Comparison of ENCODE assay signal across 9 mouse cellular contexts in genomic region chr12:100724182-100724581, GRCm38 (mm10). TPM values are rescaled to one million over a fixed set of nuclear protein-coding genes. Genes with fewer than 3 reads are reported as not detected.
DNase-seq lines count a peak whose midpoint lies in the region; ATAC-seq and TF ChIP-seq lines count a peak whose summit lies in the region.
"Had no signal": no experiment of that assay in that cellular context is flagged by ENCODE, and none has a peak within 500 bp of the region (broad histone marks: within the 10 kb centered on the region; RNA-seq: fewer than 3 reads in every experiment).

No protein-coding gene starts in this region.

- H3K9me3 ChIP-seq in CH12.LX (replicated peaks; ENCODE audit: low read length): peaks cover 3% of the 10 kb centered on the region
- no peaks in the 10 kb centered on the region for H3K9me3 ChIP-seq in forebrain, embryonic 16.5 days (ENCODE audit: control insufficient read depth, low read length)
- no peaks in the 10 kb centered on the region for H3K9me3 ChIP-seq in liver, embryonic 16.5 days (replicated peaks; ENCODE audit: control insufficient read depth, low read length)

- DNase-seq in heart, adult 2 months: no peak
- DNase-seq in heart, adult 11 months: no peak
- DNase-seq in CH12.LX (ENCODE audit: extremely low read depth): peak; percentile 11
- DNase-seq in cerebellum, adult 8-10 months: no peak
- no peak for DNase-seq in thymus, postnatal 14 days

- no peak for TF ChIP-seq CTCF in heart, adult 2 months (IDR thresholded peaks at IDR 0.05)
- no peak for TF ChIP-seq CTCF in CH12.LX (conservative IDR thresholded peaks at IDR 0.05 in 1 of 2, IDR thresholded peaks at IDR 0.05 in 1 of 2; ENCODE audit: low read depth in 2 of 2, low read length in 2 of 2)

- dilution Hi-C loops in CH12.LX (cut with MboI; ENCODE audit: extremely low pct_ligation_motif_present, extremely low pct_unique_long_range_greater_than_20kb, low sequenced_read_pairs): no loop called here

- H3K9ac ChIP-seq in heart, adult 2 months (ENCODE audit: low read depth, low read length): peak overlapping the region; percentile 88
- peak overlapping the region; percentile 88 for H3K9ac ChIP-seq in CH12.LX (ENCODE audit: insufficient read depth, low read depth)
- H3K9ac ChIP-seq in forebrain, embryonic 16.5 days (replicated peaks; ENCODE audit: low read depth, low read length): peak overlapping the region; percentile 82
- peak overlapping the region; percentile 85 for H3K9ac ChIP-seq in liver, embryonic 16.5 days (ENCODE audit: low read depth, low read length)

- peak overlapping the region; percentile 37 for H3K4me2 ChIP-seq in CH12.LX (ENCODE audit: insufficient read depth, low read depth, poor library complexity, severe bottlenecking)
- peak overlapping the region; percentile 90 for H3K4me2 ChIP-seq in forebrain, embryonic 16.5 days (ENCODE audit: low read length)
- peak overlapping the region; percentile 95 for H3K4me2 ChIP-seq in liver, embryonic 16.5 days (ENCODE audit: low read depth, low read length)

- H3K27ac ChIP-seq in heart, adult 2 months: peak overlapping the region; percentile 93
- H3K27ac ChIP-seq in CH12.LX (ENCODE audit: insufficient read depth, low read depth): no peak overlapping the region
- peak overlapping the region; percentile 96 for H3K27ac ChIP-seq in forebrain, embryonic 16.5 days (ENCODE audit: low read length)
- H3K27ac ChIP-seq in liver, embryonic 16.5 days (ENCODE audit: low read length): peak overlapping the region; percentile 99

- intact Hi-C loops in heart, adult 2 months (cut with DNase I): loop anchor here (1.0 to 10.0 kb wide), 4 partner anchors 55 to 201 kb away; partner anchors contain the start of gene Dglucy

- TF ChIP-seq RAD21 in CH12.LX (IDR thresholded peaks at IDR 0.05; ENCODE audit: low read depth, low read length): no peak

- no peak for ATAC-seq in forebrain, embryonic 16.5 days
- ATAC-seq in liver, embryonic 16.5 days (ENCODE audit: low read depth): no peak
- no peak for ATAC-seq in megakaryocyte-erythroid progenitor cell, adult 5-6 weeks (replicated peaks; ENCODE audit: low FRiP score, low TSS enrichment, poor library complexity, severe bottlenecking)

- H3K4me3 ChIP-seq in heart, adult 2 months: peak overlapping the region; percentile 69
- peak overlapping the region; percentile 76 to 94 (median 83) for H3K4me3 ChIP-seq in CH12.LX (replicated peaks in 1 of 3; ENCODE audit: low read depth in 2 of 3, low read length in 2 of 3, poor library complexity in 1 of 3)
- peak overlapping the region; percentile 83 for H3K4me3 ChIP-seq in forebrain, embryonic 16.5 days (replicated peaks; ENCODE audit: low read length)
- H3K4me3 ChIP-seq in liver, embryonic 16.5 days (ENCODE audit: low read depth, low read length): peak overlapping the region; percentile 85

- H3K36me3 ChIP-seq in heart, adult 2 months (ENCODE audit: control insufficient read depth, insufficient read depth, low read length): no peaks in the 10 kb centered on the region
- peaks cover 0 to 5% of the 10 kb centered on the region in 2 experiments for H3K36me3 ChIP-seq in CH12.LX (replicated peaks in 1 of 2; ENCODE audit: control insufficient read depth in 1 of 2, insufficient read depth in 1 of 2, low read length in 1 of 2)
- no peaks in the 10 kb centered on the region for H3K36me3 ChIP-seq in forebrain, embryonic 16.5 days (ENCODE audit: control insufficient read depth, insufficient read depth)
- H3K36me3 ChIP-seq in liver, embryonic 16.5 days (ENCODE audit: control insufficient read depth, insufficient read depth): no peaks in the 10 kb centered on the region

- H3K27me3 ChIP-seq in heart, adult 2 months (ENCODE audit: control insufficient read depth, insufficient read depth, low read length): no peaks in the 10 kb centered on the region
- H3K27me3 ChIP-seq in CH12.LX (replicated peaks): no peaks in the 10 kb centered on the region
- H3K27me3 ChIP-seq in forebrain, embryonic 16.5 days (replicated peaks; ENCODE audit: control insufficient read depth, insufficient read depth, low read length): no peaks in the 10 kb centered on the region
- no peaks in the 10 kb centered on the region for H3K27me3 ChIP-seq in liver, embryonic 16.5 days (ENCODE audit: control insufficient read depth, insufficient read depth, low read depth, low read length)
- H3K27me3 ChIP-seq: Patski had no signal

- WGBS in heart, adult 2 months: 0% methylated on average over 8 of the region's 8 CpGs
- under 1% methylated on average over 8 of the region's 8 CpGs for WGBS in forebrain, embryonic 16.5 days
- 2% methylated on average over 8 of the region's 8 CpGs for WGBS in liver, embryonic 16.5 days (ENCODE audit: insufficient replicate concordance)

- peaks cover 3% of the 10 kb centered on the region for H3K4me1 ChIP-seq in heart, adult 2 months (ENCODE audit: control insufficient read depth, insufficient read depth, low read length)
- H3K4me1 ChIP-seq in CH12.LX (ENCODE audit: control insufficient read depth in 1 of 2, insufficient read depth in 2 of 2): peaks cover 5 to 35% of the 10 kb centered on the region in 2 experiments; a peak in 3 of 4 replicates
- peaks cover 21% of the 10 kb centered on the region for H3K4me1 ChIP-seq in forebrain, embryonic 16.5 days (replicated peaks; ENCODE audit: control insufficient read depth, insufficient read depth, low read length)
- peaks cover 12% of the 10 kb centered on the region for H3K4me1 ChIP-seq in liver, embryonic 16.5 days (ENCODE audit: control insufficient read depth, low read depth, low read length)

- no peak for TF ChIP-seq EP300 in heart, adult 2 months (IDR thresholded peaks at IDR 0.05; ENCODE audit: insufficient read depth, low read depth, low read length)
- no peak for TF ChIP-seq EP300 in CH12.LX (IDR thresholded peaks at IDR 0.05; ENCODE audit: low read length)

- H3K79me2 ChIP-seq in heart, adult 2 months (replicated peaks; ENCODE audit: control insufficient read depth, insufficient read depth, low read length): peaks cover 2% of the 10 kb centered on the region; the same call in 1 of the 2 replicates
- peaks cover 3% of the 10 kb centered on the region for H3K79me2 ChIP-seq in CH12.LX (replicated peaks; ENCODE audit: control insufficient read depth, extremely low read depth, insufficient read depth, poor library complexity, severe bottlenecking)

- no peak for TF ChIP-seq POLR2A in heart, adult 2 months (IDR thresholded peaks at IDR 0.05; ENCODE audit: insufficient read depth, low read depth, low read length)
- no peak for TF ChIP-seq POLR2A in CH12.LX (IDR thresholded peaks at IDR 0.05; ENCODE audit: low read depth, low read length)

- in situ Hi-C loops in CH12.LX (cut with MboI; ENCODE audit: low pct_ligation_motif_present, low pct_unique_long_range_greater_than_20kb, low sequenced_read_pairs): no loop called here

TF ChIP-seq in CH12.LX, 34 proteins besides CTCF, POLR2A, EP300 and RAD21:
- 0 out of 2 replicates have a peak, but pooled peaks have one; percentile 59 for TF ChIP-seq CHD1 (IDR thresholded peaks at IDR 0.05; ENCODE audit: low read depth, low read length)
- TF ChIP-seq CHD2 (IDR thresholded peaks at IDR 0.05; ENCODE audit: low read length): no peak
- no peak for TF ChIP-seq GABPA (IDR thresholded peaks at IDR 0.05; ENCODE audit: insufficient replicate concordance, low read depth, low read length)
- no peak for TF ChIP-seq TBP (conservative IDR thresholded peaks at IDR 0.05; ENCODE audit: low read depth, low read length)
- no peak for TF ChIP-seq JUN (IDR thresholded peaks at IDR 0.05; ENCODE audit: insufficient read depth, low read depth, low read length)
- no peak for TF ChIP-seq ETS1 (conservative IDR thresholded peaks at IDR 0.05; ENCODE audit: low read depth, low read length)
- TF ChIP-seq PAX5 (IDR thresholded peaks at IDR 0.05; ENCODE audit: low read length): no peak
TF ChIP-seq in CH12.LX: peak in this region for 1.

RNA-seq across cellular contexts. Expression of gene Rps6ka5, which starts 2.6 kb away (rescaled TPM):
- total RNA-seq in heart, adult 2 months (2021): 10 to 100 TPM; 10.8 to 13.5 TPM
- polyA plus RNA-seq in heart, adult 2 months (2012; rRNA removed): 2.1 and 6.1 TPM in 2 replicates
- total RNA-seq in CH12.LX (2012; rRNA removed): 2.9 and 3.2 TPM in 2 replicates
- 4.8 and 6.1 TPM in 2 replicates for total RNA-seq in CH12.LX (2014; rRNA removed)
- 6.1 and 6.2 TPM in 2 replicates for polyA plus RNA-seq in CH12.LX (2012; ENCODE audit: insufficient read length, low read depth)
- polyA plus RNA-seq in forebrain, embryonic 16.5 days (2015; fragmentation: Nextera tagmentation; extraction: Ambion mirVana): 14.4 and 18.2 TPM in 2 replicates
- 1.6 and 2.1 TPM in 2 replicates for polyA plus RNA-seq in liver, embryonic 16.5 days (2015; fragmentation: Nextera tagmentation; extraction: Ambion mirVana)
- total RNA-seq in megakaryocyte-erythroid progenitor cell, adult 5-6 weeks (2014; fragmentation: Nextera tagmentation): 11.5 and 17.8 TPM in 2 replicates
- 20.8 and 33.6 TPM in 2 replicates for total RNA-seq in megakaryocyte-erythroid progenitor cell, adult 5-6 weeks (2017)

RNA-seq across cellular contexts. Expression of gene Dglucy, which starts 54.7 kb away (rescaled TPM):
- 10 to 100 TPM; 60.9 to 64.0 TPM for total RNA-seq in heart, adult 2 months (2021)
- polyA plus RNA-seq in heart, adult 2 months (2012; rRNA removed): 36.8 and 77.0 TPM in 2 replicates
- total RNA-seq in CH12.LX (2012; rRNA removed) (12.5 and 20.6 TPM in 2 replicates), CH12.LX (2014; rRNA removed) (5.3 and 5.5 TPM in 2 replicates)
- polyA plus RNA-seq in CH12.LX (2012; ENCODE audit: insufficient read length, low read depth): 10.1 and 11.0 TPM in 2 replicates
- 3.0 and 3.3 TPM in 2 replicates for polyA plus RNA-seq in forebrain, embryonic 16.5 days (2015; fragmentation: Nextera tagmentation; extraction: Ambion mirVana)
- polyA plus RNA-seq in liver, embryonic 16.5 days (2015; fragmentation: Nextera tagmentation; extraction: Ambion mirVana): 1.1 and 1.4 TPM in 2 replicates
- total RNA-seq in megakaryocyte-erythroid progenitor cell, adult 5-6 weeks (2014; fragmentation: Nextera tagmentation): 1.2 and 4.7 TPM in 2 replicates
- total RNA-seq in megakaryocyte-erythroid progenitor cell, adult 5-6 weeks (2017): 2.9 and 7.4 TPM in 2 replicates

Comparison
In these comparisons a context has a peak if more than half of its experiments do, and no peak if none do; other contexts are left out.
1. H3K4me2 ChIP-seq: peak in every context shown above with its lines; median percentile 95 in liver, embryonic 16.5 days; 90 in forebrain, embryonic 16.5 days; 37 in CH12.LX.